Mouse (Mus musculus): ENCODE results near the gene Rbfox1.

DNA sequence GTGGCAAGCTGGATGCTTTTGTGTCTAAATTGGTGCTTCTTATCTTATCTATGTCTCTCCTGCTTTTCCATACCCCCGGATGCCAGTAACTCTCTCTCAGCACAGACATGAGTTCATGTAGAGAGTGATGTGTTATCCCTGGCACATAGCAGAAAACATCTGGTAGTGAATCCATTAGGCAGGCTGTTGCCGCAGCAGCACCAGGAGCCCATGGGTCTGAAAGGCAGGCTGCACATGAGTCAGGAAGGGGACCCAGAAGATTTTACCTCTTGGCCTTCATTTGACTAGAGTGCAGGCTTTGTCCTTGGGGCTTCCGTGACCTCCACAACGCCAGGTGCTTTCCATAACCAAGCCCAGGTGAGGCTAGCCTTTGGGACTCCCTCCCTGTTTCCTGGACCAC is 1278.5 kb downstream of the Rbfox1 start:
- TF ChIP-seq CTCF (IDR thresholded peaks at IDR 0.05; ENCODE audit: low read depth, low read length) (no peak), POLR2A (IDR thresholded peaks at IDR 0.05; ENCODE audit: borderline replicate concordance, low read depth, low read length) (no peak)

Data from bone marrow macrophage, adult 2 months (primary cell).